Mouse (Mus musculus) regulatory T cell (primary cell): ENCODE data around the gene Caap1.

Source experiments
- in situ Hi-C: fragments of 300-600 bp; cut with MboI, MseI; formaldehyde crosslinking; loops from one replicate; pipeline ENCODE4 v1.15.1; 2025; ENCODE audit warnings: high pct_unique_total_duplicates

Caap1 gene

GRCm38 (mm10) chr4:94556265-94557054 is at the start of gene Caap1, which contains the start of gene Gm10306:
TSS of gene Caap1 (minus strand) at chr4:94556796.
TSS of gene Gm10306 (plus strand) at chr4:94556546.
- in situ Hi-C loops, result no loop called here

DNA sequence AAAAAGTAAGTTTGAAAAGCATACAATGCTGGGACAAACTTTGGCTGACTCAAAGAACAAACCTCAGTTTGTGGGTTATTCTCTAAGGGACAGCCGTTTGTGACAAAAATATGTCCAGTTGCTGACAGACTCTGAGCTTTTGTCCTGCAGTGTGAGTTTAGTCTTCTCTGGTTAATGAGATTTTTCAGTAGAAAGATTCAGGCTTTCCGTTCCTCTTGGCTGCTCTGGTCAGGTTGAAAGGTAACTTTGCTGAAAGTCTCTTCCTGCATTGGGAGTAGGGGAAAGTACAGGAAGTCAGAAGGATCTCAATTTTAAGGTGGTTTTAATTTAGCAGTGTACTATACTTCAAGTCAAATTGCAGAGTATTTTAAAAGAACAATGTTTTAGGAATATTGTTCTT is 49.0 kb upstream of the Caap1 start:
- in situ Hi-C loops, result no loop called here

- in situ Hi-C loops, result no loop called here
Measured at GRCm38 (mm10) chr4:94604452-94605019, 47.9 kb upstream of the Caap1 start.

DNA sequence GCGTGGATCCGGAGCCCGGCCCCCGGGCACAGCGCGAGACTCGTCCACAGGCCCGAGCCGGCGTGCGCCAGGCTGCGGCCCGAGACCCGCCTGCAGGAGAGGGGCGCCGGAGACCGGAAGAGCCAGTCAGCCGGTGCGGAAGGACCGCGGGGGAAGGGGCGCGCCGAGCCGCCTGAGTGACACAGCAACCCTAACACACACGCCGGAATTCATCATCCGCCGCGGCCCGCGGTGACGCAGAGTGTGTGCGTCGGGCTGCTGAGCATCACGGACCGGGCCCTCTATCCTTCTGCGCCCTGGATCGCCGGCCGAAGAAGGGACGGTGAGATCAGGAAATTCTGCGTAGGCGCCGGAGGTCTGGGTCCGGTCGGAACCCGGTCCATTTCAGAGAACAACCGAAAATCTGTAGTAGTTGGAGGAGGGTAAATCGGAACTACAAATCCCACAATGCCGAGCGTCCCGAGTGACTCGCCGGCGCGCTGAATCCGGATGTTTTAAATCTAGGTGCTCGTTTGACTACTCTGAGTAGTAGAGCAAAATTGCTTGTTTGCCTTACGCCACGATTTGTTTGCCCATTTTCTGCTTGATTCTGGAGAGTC is 46.5 kb upstream of the Caap1 start, which contains the start of gene Plaa:
Gene Plaa (minus strand): TSS at position 214 of the 599 bp plus-strand sequence.
- in situ Hi-C loops, result no loop called here

- in situ Hi-C loops, result no loop called here
Measured at GRCm38 (mm10) chr4:94602496-94603030, 46.0 kb upstream of the Caap1 start.

DNA sequence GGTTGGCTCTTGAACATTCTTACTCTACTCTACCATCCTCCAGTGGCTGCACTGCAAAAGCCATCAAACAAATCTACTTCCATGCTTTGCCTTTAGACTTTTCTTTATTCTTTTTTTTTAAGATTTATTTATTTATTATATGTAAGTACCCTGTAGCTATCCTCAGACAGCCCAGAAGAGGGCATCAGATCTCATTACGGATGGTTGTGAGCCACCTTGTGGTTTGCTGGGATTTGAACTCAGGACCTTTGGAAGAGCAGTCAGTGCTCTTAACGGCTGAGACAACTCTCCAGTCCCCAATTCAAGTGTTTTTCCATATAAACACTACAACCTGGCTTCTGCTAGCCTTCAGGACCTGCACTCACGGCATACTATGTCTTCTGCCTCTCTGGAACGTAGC is 44.8 kb upstream of the Caap1 start:
- in situ Hi-C loops, result no loop called here

- in situ Hi-C loops, result loop anchor here (25.0 kb wide), 1 partner anchor 345 kb away; the partner anchor contains the start of gene Eqtn
Measured at GRCm38 (mm10) chr4:94592709-94593108, 36.1 kb upstream of the Caap1 start.

DNA sequence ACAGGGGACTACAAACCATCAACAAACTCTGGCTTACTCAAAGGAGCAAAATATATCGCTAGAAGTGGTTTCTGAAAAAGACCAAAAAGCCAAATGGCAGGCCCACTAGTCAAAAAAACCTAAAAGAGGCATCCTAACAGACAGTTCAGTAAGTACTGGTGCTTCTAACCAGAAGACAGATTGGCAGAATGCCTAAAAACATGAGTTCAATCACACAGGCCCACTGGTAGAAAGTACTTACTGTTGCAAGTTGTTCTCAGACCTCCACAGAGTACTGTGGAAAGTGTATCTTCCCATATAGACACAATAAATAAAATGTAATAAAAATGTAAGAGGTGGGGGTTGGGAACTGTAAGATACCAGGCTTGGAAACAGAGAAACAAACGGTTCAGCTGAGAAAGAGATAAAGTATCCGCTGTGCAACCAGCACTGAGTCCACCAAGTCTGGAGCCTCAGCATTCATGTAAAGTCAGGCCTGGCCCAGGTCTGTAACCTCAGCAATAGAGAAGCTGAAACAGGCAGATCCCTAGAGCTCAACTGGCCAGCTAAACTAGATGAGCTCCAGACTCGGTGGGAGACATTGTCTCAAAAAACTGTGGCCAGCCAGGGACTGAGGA is 35.3 kb upstream of the Caap1 start:
- in situ Hi-C loops, result loop anchor here (25.0 kb wide), 1 partner anchor 345 kb away; the partner anchor contains the start of gene Eqtn

DNA sequence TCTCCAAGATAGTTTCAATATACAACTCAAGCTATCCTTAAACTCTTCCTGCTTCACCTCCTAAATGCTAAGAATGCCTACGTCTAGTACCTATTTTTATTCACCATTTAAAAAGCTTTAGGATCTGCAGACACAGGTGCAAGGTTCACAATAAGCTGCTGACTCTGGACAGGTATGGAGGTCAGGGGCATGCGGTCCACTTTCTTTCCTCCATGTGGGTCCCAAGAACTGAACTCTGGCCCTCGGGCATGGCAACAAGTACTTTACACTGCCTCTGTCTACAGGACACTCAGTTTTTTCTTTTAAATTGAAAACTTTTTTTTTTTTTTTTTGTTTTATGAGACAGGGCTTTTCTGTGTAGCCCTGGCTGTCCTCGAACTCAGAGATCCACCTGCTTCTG is 16.1 kb upstream of the Caap1 start:
- in situ Hi-C loops, result no loop called here

GRCm38 (mm10) chr4:94564297-94564696 is 7.7 kb upstream of the Caap1 start:
- in situ Hi-C loops, result no loop called here

- in situ Hi-C loops, result no loop called here
Measured at GRCm38 (mm10) chr4:94561954-94562648, 5.5 kb upstream of the Caap1 start.

GRCm38 (mm10) chr4:94560316-94560715 is 3.7 kb upstream of the Caap1 start:
- in situ Hi-C loops, result no loop called here

- in situ Hi-C loops, result no loop called here
Measured at GRCm38 (mm10) chr4:94559266-94559665, 2.7 kb upstream of the Caap1 start.

- in situ Hi-C loops, result no loop called here
Measured at GRCm38 (mm10) chr4:94557145-94557544, 549 bp upstream of the Caap1 start.

GRCm38 (mm10) chr4:94554955-94555494 is 1.6 kb downstream of the Caap1 start:
- in situ Hi-C loops, result no loop called here

GRCm38 (mm10) chr4:94544321-94544720 is 12.3 kb downstream of the Caap1 start:
- in situ Hi-C loops, result no loop called here

DNA sequence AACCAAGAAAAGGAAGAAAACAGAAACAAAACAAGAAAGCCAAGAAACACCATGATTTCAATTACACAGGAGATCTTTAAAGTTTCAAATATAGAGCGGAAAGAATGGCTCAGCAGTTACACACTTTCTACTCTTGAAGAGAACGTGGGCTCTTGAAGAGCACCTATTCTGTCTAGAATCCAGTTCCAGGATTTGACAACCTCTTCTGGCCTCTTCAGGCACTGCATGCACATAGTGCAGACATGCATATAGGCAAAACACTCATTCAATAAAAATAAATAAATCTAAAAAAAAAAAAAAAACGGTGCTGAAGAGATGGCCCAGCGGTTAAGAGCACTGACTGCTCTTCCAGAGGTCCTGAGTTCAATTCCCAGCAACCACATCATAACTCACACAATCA is 13.6 kb downstream of the Caap1 start:
- in situ Hi-C loops, result no loop called here

DNA sequence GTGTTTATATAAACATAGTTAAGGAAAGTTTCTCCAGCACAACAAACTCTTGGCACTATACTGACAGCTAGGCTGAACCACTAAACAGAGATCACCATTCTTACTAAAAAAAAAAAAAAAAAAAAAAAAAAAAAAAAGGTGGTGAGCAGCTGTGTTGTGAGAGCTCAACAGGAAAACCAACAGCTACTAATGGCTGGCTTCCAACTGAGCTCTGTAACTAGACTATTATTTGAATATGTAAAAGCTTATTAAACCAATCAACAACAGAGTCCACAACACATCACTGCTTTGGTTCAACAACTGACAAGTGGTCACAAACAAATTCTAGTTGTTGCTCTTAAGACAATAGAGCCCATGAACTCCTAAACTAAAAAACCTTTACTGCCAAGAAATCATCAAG is 23.4 kb downstream of the Caap1 start:
- in situ Hi-C loops, result no loop called here

DNA sequence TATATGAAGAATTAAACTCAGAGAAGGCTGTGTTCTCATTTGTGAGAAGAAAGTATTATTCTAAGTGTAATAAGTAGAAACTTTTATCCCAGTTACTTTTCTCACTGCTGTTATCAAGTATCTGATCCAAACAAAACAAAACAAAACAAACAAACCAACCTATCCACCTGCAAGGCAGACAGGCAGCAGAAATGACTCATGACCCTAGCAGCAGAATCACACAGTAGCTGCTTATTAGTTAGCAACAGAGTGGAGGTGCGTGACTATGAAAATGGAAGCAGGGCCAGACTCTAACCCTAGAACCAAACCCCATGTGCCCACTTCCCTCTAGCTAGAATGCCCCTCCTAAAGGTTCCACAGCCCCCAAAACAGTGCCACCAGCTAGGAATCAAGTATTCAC is 27.1 kb downstream of the Caap1 start:
- in situ Hi-C loops, result no loop called here

GRCm38 (mm10) chr4:94523321-94523720 is 33.3 kb downstream of the Caap1 start:
- in situ Hi-C loops, result no loop called here

DNA sequence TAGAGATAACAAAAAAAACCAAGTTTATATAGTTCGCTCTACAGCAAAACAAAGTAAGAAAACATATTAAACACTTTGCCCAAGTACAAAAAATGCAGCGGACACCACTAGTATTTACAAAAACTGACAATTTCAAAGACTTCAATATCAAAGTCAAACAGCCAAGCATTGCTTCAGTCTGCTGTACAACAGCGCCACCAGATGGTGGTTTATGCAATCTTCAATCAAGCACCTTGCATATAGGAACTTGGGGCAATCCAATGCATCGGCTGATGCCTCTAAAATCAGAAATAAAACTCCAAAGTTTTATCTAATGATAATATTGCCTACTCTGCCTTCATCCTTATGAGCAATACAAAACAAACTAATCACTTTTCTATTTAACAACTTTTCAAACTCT is 39.0 kb downstream of the Caap1 start:
- in situ Hi-C loops, result no loop called here
